Mouse (Mus musculus): Measurements from ENCODE around the gene Tmem239.
A peak's percentile ranks its signal among the peaks of the same experiment; 100 is the strongest.

Tmem239 gene

DNA sequence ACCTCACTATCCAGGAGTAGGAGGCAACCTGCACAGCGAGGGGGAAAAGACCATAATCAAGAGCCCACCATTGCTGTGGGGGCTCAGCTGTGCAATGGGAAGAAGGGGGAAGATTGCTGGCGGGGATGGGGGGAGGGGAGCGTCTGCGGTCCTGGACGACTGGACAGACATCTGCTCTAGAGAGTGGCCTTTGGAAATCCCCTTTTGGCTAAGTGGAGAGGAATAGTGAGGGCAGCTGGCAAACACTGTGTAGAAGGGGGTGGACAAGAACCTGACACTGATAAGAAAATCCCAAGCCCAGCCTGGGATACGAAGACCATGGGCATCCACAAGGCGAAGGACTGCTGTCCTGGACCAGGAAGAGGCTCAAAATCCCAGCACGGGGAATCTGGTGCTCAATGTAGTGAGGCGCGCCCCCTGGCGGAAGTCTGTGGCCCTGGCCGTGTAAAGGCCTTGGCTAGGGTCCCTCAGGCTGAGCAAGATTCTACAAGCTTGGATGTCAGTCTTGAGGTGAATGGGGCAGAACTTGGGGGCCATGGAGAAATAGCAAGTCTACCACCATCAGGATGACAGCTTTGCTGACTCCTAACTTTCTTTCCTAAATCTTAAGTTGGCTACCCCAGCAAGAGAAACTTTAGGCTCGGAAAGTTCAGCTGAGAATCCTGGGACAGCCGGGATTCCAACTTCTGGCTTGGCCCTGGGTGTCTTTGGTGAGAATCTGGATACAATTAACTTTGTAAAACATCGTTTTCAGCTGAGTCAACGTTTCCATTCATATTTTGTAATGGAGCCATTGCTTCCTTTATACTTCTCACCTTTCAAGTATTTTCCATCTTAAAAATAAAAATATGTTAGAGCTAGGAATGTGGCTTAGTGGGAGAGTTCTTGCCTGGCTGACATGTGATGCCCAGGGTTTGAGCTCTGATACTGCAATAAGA is 5.5 kb downstream of the Tmem239 start:
- peak in 1 of 2 experiments; percentile 69 for DNase-seq (ENCODE audit: low spot score in 2 of 2)

GRCm38 (mm10) chr2:130412775-130413174 is 6.5 kb downstream of the Tmem239 start:
- no peak for DNase-seq (ENCODE audit: low spot score in 2 of 2)

DNA sequence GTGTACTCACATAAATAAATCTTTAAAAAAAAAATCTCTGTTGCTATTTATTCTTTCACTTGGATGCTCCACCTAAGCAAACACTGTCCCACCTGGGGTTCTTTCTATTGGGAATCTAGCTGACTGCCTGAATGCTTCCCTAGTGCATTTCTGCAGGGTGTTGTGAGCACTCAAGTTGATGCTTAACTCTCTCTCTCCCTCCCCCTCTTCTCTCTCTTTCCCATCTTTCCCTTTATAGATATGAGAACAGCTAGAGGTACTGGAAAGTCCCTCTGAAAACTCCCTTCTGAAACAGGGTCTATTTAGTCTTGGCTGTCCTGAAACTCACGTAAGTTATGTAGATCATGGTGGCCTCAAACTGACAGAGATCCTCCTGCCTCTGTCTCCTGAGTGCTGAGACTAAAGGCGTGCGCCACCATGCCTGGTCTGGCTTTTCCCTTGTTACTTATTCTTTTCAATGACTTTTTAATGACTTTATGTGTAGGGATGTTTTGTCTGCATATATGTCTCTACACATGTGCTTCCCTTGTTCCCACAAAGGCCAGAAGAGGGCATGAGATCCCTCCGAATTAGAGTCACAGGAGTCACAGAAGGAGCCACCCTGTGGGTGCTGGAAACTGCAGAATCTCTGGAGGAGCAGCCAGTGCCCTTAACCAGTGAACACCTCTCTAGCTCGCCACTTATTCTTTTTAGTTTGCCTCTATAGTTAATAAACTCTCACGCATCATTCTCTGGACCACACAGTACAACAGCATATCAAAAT is 8.0 kb downstream of the Tmem239 start:
- DNase-seq (ENCODE audit: low spot score in 2 of 2), result no peak

- no peak for DNase-seq (ENCODE audit: low spot score in 2 of 2)
Measured at GRCm38 (mm10) chr2:130421781-130422620, 15.7 kb downstream of the Tmem239 start.

GRCm38 (mm10) chr2:130423397-130424125 is 17.3 kb downstream of the Tmem239 start:
- DNase-seq (ENCODE audit: low spot score in 2 of 2), result peak; percentile 62 to 79

DNA sequence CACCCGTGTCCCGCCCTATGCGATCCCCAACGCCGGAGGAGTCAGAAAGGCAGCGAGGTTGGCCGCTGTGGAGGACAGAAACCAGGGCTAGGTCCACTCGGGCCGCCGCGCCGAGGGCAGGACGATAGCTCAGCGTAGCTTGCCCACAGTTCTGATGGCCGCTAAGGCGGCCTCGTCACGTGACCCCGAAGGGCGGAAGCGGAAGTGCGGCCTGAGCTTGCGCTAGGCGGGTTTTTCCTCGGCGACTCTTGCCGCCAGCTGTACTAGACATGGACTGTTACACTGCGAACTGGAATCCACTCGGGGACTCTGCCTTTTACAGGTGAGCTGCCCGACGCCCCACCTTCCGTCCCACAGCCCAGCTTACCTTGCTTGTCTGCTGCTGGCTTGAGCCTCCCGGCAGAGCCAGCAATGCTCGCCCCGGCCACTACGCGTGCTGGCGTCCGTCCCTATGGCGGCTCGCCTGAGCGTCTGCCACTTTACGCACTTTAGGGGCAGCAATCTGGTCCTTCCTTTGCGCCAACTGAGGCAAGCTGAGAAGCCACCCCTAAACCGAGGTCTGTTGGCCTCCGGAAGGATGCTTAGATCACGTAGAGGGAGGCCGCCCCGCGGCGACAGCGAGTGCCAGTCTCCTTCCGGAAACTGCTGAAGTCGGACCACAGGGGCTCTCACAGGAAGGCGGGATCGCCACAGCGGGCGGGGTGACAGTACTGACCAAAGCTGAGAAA is 18.0 kb downstream of the Tmem239 start, which contains the start of the genes Vps16 and Pced1a:
Gene Vps16 (plus strand): TSS at position 214 of the 728 bp plus-strand sequence.
Gene Pced1a (minus strand): TSS at position 576 of the 728 bp plus-strand sequence.
- DNase-seq (ENCODE audit: low spot score in 2 of 2), result peak; percentile 86 to 92

GRCm38 (mm10) chr2:130425112-130425511 is 18.8 kb downstream of the Tmem239 start:
- DNase-seq (ENCODE audit: low spot score in 2 of 2), result no peak

- no peak for DNase-seq (ENCODE audit: low spot score in 2 of 2)
Measured at GRCm38 (mm10) chr2:130429851-130430250, 23.6 kb downstream of the Tmem239 start.

- no peak for DNase-seq (ENCODE audit: low spot score in 2 of 2)
Measured at GRCm38 (mm10) chr2:130430484-130430883, 24.2 kb downstream of the Tmem239 start.

GRCm38 (mm10) chr2:130432157-130432556 is 25.9 kb downstream of the Tmem239 start:
- DNase-seq (ENCODE audit: low spot score in 2 of 2), result no peak

GRCm38 (mm10) chr2:130433152-130433551 is 26.9 kb downstream of the Tmem239 start:
- no peak for DNase-seq (ENCODE audit: low spot score in 2 of 2)

GRCm38 (mm10) chr2:130436769-130437168 is 30.5 kb downstream of the Tmem239 start:
- DNase-seq (ENCODE audit: low spot score in 2 of 2), result no peak

DNA sequence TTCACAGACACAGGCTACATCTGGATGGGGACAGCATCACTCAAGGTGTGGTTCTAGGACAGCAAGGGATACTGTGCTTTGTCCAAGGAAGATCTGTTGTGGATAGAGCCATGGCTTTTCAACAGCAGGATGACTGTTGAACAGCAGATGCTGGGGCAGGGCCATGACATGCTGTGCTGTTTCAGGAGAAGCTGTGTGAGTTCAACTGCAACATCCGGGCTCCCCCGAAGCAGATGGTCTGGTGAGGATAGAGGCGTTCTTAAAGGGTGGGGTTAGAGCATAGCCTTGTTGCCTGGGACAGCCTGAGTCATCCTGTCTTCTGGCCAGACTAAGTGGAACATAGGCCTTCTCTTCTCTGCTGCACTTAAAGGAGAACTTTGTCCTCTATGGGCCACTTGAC is 32.6 kb downstream of the Tmem239 start:
- DNase-seq (ENCODE audit: low spot score in 2 of 2), result no peak

DNA sequence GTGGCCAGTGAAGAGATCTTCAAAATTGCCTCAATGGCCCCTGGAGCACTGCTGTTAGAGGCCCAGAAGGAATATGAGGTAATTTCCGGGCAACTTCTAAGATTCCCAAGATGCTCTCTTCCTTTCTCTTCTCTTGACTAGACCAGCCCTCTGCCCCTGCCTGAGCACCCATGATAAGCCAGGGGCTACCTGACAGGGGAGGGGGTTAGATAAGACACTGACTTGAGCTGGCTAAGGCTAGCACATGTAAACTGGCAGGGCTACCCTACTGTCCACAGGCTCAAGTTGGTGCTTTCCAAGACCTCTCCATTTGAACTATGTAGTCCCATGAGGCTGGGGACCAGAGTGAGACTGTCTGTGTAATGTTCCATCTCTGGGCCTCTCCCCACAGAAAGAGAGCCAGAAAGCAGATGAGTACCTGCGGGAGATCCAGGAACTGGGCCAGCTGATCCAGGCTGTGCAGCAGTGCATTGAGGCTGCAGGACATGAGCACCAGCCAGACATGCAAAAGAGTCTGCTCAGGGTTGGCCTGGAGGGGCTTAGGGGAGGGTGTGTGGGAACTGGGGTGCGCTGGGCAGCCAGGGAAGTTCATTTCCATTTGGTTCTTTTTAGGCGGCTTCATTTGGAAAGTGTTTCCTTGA is 33.7 kb downstream of the Tmem239 start:
- no peak for DNase-seq (ENCODE audit: low spot score in 2 of 2)

- DNase-seq (ENCODE audit: low spot score in 2 of 2), result no peak
Measured at GRCm38 (mm10) chr2:130442162-130442561, 35.9 kb downstream of the Tmem239 start.

DNA sequence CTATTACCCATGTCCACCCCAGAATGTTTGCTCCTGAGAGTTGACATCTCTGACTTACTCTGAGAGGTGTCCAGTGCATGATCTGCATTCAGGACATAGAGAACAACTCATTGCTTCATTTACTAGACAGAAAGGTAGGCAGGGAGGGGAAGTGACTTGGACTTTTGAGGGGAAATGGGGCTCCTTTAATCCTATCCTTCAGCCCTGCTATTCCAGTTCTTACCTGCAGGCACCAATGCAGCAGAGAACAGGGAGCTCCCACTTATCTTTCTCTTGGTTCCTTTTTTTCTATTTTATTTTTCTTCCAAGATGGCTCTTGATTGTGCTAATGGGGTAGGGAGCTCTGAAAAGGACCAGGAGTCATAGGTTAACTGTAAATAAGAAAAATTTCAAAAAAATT is 42.2 kb downstream of the Tmem239 start:
- no peak for DNase-seq (ENCODE audit: low spot score in 2 of 2)

- DNase-seq (ENCODE audit: low spot score in 2 of 2), result no peak
Measured at GRCm38 (mm10) chr2:130449021-130449793, 42.9 kb downstream of the Tmem239 start.

DNA sequence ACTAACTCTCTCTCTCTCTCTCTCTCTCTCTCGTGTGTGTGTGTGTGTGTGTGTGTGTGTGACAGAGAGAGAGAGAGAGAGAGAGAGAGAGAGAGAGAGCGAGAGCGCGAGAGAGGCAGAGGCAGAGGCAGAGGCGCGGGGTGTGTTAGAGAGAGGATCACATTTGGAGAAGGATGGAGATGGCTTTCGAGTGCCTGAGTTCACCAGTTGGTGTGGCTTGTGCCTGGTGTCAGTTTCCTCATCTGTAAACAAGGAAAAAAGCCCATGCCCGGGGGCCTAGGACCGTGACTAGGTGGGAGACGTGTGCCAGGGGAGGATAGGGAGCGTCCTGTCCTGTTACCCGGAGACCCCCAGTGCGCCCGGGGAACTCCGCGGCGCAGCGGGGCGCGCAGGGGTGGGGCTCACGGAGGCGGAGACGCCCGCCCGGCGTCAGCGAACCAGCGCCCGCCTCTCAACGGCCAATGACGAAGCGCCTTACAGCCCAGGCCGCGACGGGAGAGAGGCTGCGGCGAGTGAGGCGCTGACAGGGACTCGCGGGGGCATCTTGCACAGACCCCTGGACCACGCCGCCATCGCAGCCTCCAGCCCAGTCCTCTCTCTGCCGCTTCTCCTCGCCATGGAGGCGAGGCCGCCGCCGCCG is 43.6 kb downstream of the Tmem239 start, which contains the start of gene Ptpra:
Gene Ptpra (plus strand): TSS at position 485 of the 640 bp plus-strand sequence.
- peak; percentile 79 to 92 for DNase-seq (ENCODE audit: low spot score in 2 of 2)
